Mouse (Mus musculus) spleen, adult 2 months (tissue): ENCODE results near the gene Gpc6.

Source experiments
- CTCF ChIP-seq: fragments of 200-500 bp; IDR thresholded peaks from 2 replicates; pipeline ENCODE4 v1.5.1; 2011; ENCODE audit warnings: mild to moderate bottlenecking, inconsistent platforms; ENCODE audit not compliant: insufficient read depth, insufficient read length, insufficient replicate concordance; ENCODE audit errors: extremely low read depth
- POLR2A ChIP-seq: fragments of 200-500 bp; IDR thresholded peaks from 2 replicates; pipeline ENCODE4 v1.6.1; 2011; ENCODE audit warnings: low read depth, low read length, inconsistent platforms

GRCm38 (mm10) chr14:117852266-117852665 lies 927.2 kb downstream of the Gpc6 start:
- TF ChIP-seq CTCF (no peak), POLR2A (no peak)
